Mouse (Mus musculus) heart, embryonic 12.5 days (tissue): ENCODE measurements around the gene Spa17. TPM values are rescaled to one million over a fixed set of nuclear protein-coding genes. Genes with fewer than 3 reads are reported as not detected.

Experiments used
- ATAC-seq: fragments of 200-750 bp; cut with Nextera tagmentation; 2 replicates; pipeline ENCODE4 v1.8.0; 2017; ENCODE audit warnings: moderate TSS enrichment, moderate library complexity; ENCODE audit not compliant: insufficient number of reproducible peaks, low FRiP score
- H3K27ac ChIP-seq: fragments of 300-500 bp; sonication (generic); 2 replicates; pipeline ENCODE4 v1.5.1; 2016; ENCODE audit warnings: mild to moderate bottlenecking, moderate library complexity; ENCODE audit not compliant: poor library complexity, severe bottlenecking
- H3K27me3 ChIP-seq: fragments of 300-500 bp; sonication (generic); replicated peaks from 2 replicates; pipeline ENCODE4 v1.6.1; 2016; ENCODE audit warnings: mild to moderate bottlenecking, moderate library complexity
- H3K36me3 ChIP-seq: fragments of 300-500 bp; sonication (generic); 2 replicates; pipeline ENCODE4 v1.6.1; 2016; ENCODE audit warnings: mild to moderate bottlenecking, moderate library complexity
- H3K4me1 ChIP-seq: fragments of 300-500 bp; sonication (generic); replicated peaks from 2 replicates; pipeline ENCODE4 v1.6.1; 2016; ENCODE audit warnings: mild to moderate bottlenecking
- H3K4me2 ChIP-seq: fragments of 300-500 bp; sonication (generic); 2 replicates; pipeline ENCODE4 v1.6.1; 2016; ENCODE audit warnings: mild to moderate bottlenecking, moderate library complexity
- H3K4me3 ChIP-seq: fragments of 300-500 bp; sonication (generic); 2 replicates; pipeline ENCODE4 v1.5.1; 2016; ENCODE audit warnings: mild to moderate bottlenecking
- H3K9ac ChIP-seq: fragments of 300-500 bp; sonication (generic); 2 replicates; pipeline ENCODE4 v1.6.1; 2016; ENCODE audit warnings: mild to moderate bottlenecking, moderate library complexity
- H3K9me3 ChIP-seq: fragments of 300-500 bp; sonication (generic); replicated peaks from 2 replicates; pipeline ENCODE4 v1.6.1; 2016; ENCODE audit warnings: mild to moderate bottlenecking, moderate library complexity
- WGBS: fragments of 180-500 bp; shearing (Covaris S2); methylation state at CpG from one replicate; pipeline ENCODE4 v1.1.7; 2016; 5-methylcytosine and 5-hydroxymethylcytosine counted together
- polyA plus RNA-seq: library from polyadenylated mRNA; unstranded; fragments of >200 nt; fragmentation: Nextera tagmentation; extraction: Ambion mirVana; gene quantifications from 2 replicates; pipeline ENCODE4 v1.2.1, GENCODE M21; 2016

The Spa17 gene
- polyA plus RNA-seq, 1 experiment from 2014 or later, result 6.2 TPM

DNA sequence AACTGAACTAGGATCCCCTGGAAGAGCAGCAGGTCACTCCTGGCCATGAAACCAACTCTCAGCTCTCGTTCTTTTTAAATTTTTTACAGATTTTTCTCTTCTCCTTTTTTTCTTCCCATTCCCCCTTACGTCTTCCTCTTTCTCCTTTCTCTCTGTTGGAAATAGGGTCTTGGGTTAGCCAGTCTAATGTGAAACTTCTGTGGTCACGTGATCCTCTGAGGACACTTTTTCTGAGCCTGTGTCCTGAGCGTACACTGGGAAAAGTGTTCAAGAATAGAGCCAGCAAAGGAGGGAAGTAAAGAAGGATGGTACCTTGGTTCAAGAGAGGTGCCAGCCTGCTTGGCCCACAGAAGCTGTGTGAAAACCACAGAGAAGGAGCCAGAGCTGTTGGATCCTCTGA is 23.1 kb downstream of the Spa17 start:
- H3K27me3 ChIP-seq, result no peaks in the 10 kb centered on the region
- no peak overlapping the region for H3K4me3 ChIP-seq
- no peak overlapping the region for H3K27ac ChIP-seq
- WGBS, result 76% methylated on average over 4 of the region's 4 CpGs
- H3K9ac ChIP-seq, result no peak overlapping the region
- H3K4me2 ChIP-seq, result no peak overlapping the region
- ATAC-seq, result no peak
- no peaks in the 10 kb centered on the region for H3K36me3 ChIP-seq
- H3K4me1 ChIP-seq, result no peaks in the 10 kb centered on the region
- H3K9me3 ChIP-seq, result no peaks in the 10 kb centered on the region; the same call in 1 of the 2 replicates

DNA sequence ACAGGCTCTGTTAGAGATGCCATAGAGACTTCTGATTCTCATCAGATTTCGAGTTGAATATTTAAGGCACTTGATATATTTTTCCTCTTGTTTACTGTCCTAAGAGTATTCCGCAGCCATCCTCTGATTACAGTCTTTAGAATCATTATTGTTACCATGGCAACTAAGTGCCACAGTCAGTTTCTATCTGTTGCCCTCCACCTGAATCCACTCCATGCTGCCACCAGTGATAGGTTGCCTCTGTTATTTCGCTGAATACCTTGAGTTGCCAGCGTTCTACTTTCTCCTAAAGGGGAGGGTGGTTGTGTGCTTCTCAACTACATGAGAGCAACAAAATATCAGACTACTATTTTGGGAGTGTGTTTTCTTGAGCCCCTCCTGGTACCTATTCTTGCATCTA is 26.8 kb downstream of the Spa17 start:
- Histone ChIP-seq H3K9me3 (no peaks in the 10 kb centered on the region; the same call in 1 of the 2 replicates), H3K36me3 (no peaks in the 10 kb centered on the region), H3K27ac (no peak overlapping the region), H3K27me3 (no peaks in the 10 kb centered on the region), H3K4me3 (no peak overlapping the region), H3K4me1 (no peaks in the 10 kb centered on the region), H3K4me2 (no peak overlapping the region), H3K9ac (no peak overlapping the region)
- 77% methylated on average over 4 of the region's 4 CpGs for WGBS
- no peak for ATAC-seq

DNA sequence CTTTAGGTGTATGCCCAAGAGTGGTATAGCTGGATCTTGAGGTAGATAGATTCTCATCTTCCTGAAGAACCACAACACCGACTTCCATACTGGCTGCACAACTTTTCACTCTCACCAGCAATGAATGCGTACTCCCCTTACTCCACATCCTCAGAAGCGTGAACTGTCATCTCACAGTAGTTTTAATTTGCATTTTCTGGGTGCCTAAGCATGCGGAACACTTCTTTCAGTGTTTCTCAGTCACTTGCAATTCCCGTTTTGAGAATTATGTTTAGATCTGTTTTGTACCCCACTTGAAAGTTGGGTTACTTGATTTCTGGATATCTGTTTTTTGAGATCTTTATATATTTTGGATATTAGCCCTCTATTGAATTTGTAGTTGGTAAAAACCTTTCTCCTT is 29.9 kb downstream of the Spa17 start:
- no peaks in the 10 kb centered on the region for H3K36me3 ChIP-seq
- H3K4me1 ChIP-seq, result no peaks in the 10 kb centered on the region
- WGBS, result 83% methylated on average over 5 of the region's 5 CpGs

DNA sequence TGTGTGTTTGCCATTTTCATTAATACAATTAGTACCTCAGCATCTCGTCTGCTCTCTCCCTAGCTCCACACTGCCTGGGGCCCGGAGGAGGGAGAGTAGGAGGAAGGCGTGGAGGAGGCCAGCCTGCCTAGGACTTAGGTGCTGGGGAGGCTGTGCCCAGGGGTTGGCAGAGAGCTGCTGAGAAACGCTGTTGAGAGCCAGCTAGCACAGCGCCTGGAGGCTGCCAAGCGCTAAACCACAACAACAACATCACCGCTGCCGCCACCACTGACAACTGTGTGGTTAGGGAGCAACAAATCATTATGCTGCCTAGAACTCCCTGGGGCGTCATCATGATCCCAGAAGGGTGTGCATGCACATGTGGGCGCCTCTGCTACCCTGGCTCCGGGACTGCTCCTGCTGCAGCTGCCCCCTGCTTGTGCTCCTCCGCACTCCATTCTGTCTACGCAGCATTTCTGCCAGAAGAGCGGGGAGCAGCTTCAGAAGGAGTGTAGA is 37.0 kb downstream of the Spa17 start:
- WGBS, result 27% methylated on average over 14 of the region's 14 CpGs
- H3K27me3 ChIP-seq, result no peaks in the 10 kb centered on the region
- H3K27ac ChIP-seq, result no peak overlapping the region
- no peak overlapping the region for H3K4me3 ChIP-seq
- no peaks in the 10 kb centered on the region for H3K36me3 ChIP-seq
- H3K9me3 ChIP-seq, result no peaks in the 10 kb centered on the region
- H3K4me1 ChIP-seq, result peaks cover 23% of the 10 kb centered on the region
- H3K9ac ChIP-seq, result no peak overlapping the region
- ATAC-seq, result no peak
- H3K4me2 ChIP-seq, result peak overlapping the region; percentile 34

More for the DNA sequence above, 29.9 kb downstream of the Spa17 start:
- ATAC-seq, result no peak
- Histone ChIP-seq H3K27ac (no peak overlapping the region), H3K4me3 (no peak overlapping the region), H3K27me3 (no peaks in the 10 kb centered on the region), H3K9ac (no peak overlapping the region), H3K4me2 (no peak overlapping the region), H3K9me3 (no peaks in the 10 kb centered on the region; the same call in 1 of the 2 replicates)

DNA sequence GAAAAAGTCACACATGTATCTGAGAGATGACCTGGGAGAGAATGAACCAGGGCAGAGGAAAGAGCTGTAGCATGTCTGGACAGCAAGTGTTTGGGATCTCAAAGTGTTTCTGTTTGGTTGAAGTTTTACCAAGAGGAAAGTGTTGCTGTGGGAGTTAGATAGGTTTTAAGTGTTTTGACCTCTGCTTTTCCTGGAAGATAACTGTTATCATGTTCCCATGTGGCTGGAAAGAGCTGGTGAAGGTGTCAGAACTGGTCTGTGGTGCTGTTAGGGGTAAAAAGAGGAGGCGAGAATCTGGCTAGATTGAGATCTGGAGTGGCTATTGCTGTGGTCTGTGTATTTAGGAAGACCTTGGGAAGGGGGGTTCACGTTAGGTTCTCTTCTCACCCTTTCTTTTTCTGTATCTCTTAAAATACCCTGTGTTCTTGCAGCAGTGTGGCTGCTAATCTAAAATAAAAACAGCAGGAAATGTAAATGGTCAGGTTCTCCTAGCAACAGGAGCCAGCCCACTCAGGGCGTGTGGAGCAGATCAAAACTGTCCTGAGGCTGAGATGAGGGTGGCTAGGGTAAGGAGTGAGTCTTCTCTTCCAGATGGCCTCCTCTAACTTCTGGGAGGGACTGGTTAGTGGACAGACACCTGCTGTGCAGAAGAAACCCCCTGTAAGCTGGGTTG is 41.2 kb downstream of the Spa17 start:
- Histone ChIP-seq H3K27ac (no peak overlapping the region), H3K9ac (no peak overlapping the region), H3K4me2 (no peak overlapping the region; the same call in 1 of the 2 replicates), H3K27me3 (no peaks in the 10 kb centered on the region), H3K9me3 (no peaks in the 10 kb centered on the region), H3K4me1 (peaks cover 45% of the 10 kb centered on the region), H3K4me3 (no peak overlapping the region), H3K36me3 (no peaks in the 10 kb centered on the region)
- 10% methylated on average over 3 of the region's 3 CpGs for WGBS
- ATAC-seq, result no peak

DNA sequence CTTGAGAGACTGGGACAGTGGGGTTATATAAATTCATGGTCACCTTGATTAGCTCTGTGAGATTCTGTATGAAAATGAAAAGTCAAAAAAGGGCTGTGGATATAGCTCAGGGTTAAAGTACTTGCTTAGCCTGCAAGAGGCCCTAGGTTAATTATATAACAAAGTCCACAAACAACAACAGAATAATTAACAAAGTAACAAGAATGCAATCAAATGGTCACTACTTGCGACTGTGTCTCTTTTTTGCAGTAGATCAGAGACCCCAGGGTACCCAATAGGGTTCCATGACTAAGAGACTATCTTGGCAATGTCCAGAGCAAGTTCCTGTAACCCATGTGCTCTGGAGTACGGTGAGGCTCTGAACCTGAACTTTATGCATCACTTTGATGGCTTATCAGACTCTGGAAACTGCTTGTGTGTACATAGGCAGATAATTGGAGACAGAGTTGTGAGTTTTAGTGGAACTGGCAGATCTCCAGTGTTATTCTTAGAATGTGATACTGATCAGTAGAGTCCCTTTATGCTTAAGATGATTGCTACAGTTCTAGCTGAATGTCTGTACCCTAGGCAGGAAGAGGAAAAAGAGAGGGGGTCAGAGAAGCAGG is 44.2 kb downstream of the Spa17 start:
- Histone ChIP-seq H3K9ac (no peak overlapping the region), H3K27me3 (0 out of 2 replicates have a peak, but pooled peaks cover 3% of the 10 kb centered on the region), H3K4me2 (no peak overlapping the region), H3K27ac (no peak overlapping the region), H3K4me1 (peaks cover 40% of the 10 kb centered on the region), H3K4me3 (no peak overlapping the region), H3K36me3 (no peaks in the 10 kb centered on the region), H3K9me3 (no peaks in the 10 kb centered on the region)
- WGBS, result 57% methylated on average over 2 of the region's 2 CpGs
- no peak for ATAC-seq

DNA sequence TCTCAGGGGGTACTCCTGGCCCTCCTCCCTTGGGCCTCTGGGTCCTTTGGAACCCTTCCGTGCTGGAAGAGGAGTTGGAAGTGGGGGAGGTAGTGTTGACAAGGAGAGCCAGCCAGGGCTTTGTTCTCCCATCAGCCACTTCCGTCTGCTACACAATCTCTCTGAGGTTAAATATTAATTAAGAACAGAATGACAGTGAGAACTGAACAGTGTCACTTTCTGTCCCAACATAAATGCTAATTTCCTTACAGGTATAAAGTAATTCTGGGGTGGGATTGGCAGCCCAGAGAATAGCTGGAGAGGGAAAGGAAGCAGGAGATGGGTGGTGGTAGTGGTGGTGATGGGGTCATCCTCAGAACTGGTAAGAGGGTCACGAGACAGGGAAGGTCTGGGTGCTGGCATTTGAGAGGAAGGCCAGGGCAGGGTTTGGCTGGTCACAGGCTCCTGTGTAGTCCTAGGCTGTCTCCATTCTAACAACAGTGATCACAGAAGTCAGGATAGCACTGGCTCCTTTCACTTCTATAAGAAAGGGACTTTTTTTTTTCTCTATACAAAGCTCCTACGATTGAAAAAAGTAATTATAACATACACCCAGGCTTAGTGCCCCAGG is 44.8 kb downstream of the Spa17 start:
- Histone ChIP-seq H3K36me3 (no peaks in the 10 kb centered on the region), H3K4me1 (peaks cover 40% of the 10 kb centered on the region), H3K4me2 (peak overlapping the region; percentile 55), H3K9me3 (no peaks in the 10 kb centered on the region), H3K27ac (no peak overlapping the region), H3K27me3 (0 out of 2 replicates have a peak, but pooled peaks cover 3% of the 10 kb centered on the region), H3K4me3 (no peak overlapping the region), H3K9ac (no peak overlapping the region)
- ATAC-seq, result no peak
- 36% methylated on average over 4 of the region's 4 CpGs for WGBS

DNA sequence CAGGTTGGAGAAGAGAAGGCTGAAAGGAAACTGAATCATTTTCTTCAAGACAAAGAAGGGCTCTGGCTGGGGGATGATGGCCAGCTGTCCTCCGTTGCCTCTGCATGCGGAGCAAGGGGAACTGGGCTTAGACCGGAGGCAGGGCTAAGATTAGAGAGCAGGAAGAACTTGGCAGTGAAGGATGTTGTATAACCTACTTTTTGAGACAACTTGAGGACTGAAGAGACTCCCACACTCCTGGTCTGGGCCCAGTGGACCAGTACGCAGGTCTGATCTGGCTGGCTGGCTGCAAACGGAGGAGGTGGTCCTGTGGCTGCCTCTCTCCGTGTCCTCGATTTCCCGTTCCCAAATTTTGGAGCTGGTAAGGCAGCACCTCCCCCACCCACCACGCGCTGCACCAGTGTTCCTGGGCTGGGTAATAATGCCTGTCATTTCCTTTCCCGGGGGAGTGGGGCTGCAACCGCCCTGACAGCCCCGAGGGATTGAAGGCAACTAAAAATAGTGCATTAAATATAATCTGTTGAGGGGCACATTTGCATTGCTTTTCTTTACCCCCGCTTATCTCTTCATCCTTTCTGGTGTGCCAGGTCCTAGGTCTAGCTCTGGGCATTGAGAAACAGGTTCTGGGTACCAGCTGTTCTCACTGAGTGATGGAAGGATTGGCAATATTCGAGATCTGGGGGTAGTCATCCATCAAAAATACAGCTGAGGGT is 45.5 kb downstream of the Spa17 start:
- Histone ChIP-seq H3K9me3 (no peaks in the 10 kb centered on the region), H3K36me3 (no peaks in the 10 kb centered on the region), H3K4me3 (no peak overlapping the region), H3K4me2 (peak overlapping the region; percentile 55), H3K4me1 (peaks cover 36% of the 10 kb centered on the region), H3K9ac (0 out of 2 replicates have a peak overlapping the region, but pooled peaks have one; percentile 19), H3K27me3 (0 out of 2 replicates have a peak, but pooled peaks cover 3% of the 10 kb centered on the region), H3K27ac (no peak overlapping the region)
- ATAC-seq, result no peak
- 22% methylated on average over 15 of the region's 15 CpGs for WGBS

DNA sequence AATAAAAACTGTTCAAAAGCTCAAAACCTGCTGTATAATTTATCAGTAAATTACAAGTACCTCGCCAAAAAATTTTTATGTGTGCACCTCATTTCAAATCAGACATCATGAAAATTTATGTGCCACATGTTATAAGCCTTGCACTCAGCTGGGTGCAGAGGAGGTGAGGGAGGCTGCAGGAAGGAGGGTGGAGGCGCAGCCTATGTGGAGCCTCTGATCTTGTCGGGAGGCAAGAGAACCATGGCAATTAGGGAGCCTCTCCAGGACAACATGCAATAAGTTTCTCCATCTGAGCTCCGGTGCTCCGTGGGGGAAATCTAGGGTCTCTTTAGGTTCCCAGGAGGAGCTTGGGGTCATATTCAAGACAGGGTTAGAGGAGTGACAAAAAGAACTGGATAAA is 46.1 kb downstream of the Spa17 start:
- Histone ChIP-seq H3K36me3 (no peaks in the 10 kb centered on the region), H3K27me3 (0 out of 2 replicates have a peak, but pooled peaks cover 3% of the 10 kb centered on the region), H3K9ac (no peak overlapping the region), H3K9me3 (no peaks in the 10 kb centered on the region), H3K4me3 (no peak overlapping the region), H3K27ac (no peak overlapping the region), H3K4me2 (peak overlapping the region; percentile 55), H3K4me1 (peaks cover 31% of the 10 kb centered on the region)
- ATAC-seq, result no peak
- 52% methylated on average over 5 of the region's 5 CpGs for WGBS

DNA sequence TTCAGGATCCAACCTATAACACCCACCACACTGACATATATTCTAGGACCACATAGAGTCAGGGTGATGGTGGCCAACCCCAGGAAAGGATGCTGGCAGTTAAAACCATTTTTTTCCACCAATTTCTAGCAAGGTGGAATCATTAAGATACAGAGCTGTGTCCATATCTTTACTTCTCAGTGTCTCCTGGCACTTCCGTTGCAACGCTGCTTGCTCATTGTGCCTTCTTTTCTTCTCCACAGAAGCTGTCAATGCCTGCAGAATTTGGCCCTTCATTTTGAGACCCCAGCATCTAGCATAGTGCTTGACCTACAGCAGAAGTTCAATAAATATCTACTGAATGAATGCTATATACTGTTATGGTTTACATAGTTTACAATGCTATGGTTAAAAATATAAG is 46.5 kb downstream of the Spa17 start:
- WGBS, result 72% methylated on average over 2 of the region's 2 CpGs
- Histone ChIP-seq H3K4me3 (no peak overlapping the region), H3K36me3 (no peaks in the 10 kb centered on the region), H3K9me3 (no peaks in the 10 kb centered on the region), H3K4me1 (peaks cover 27% of the 10 kb centered on the region), H3K4me2 (no peak overlapping the region), H3K9ac (no peak overlapping the region), H3K27ac (no peak overlapping the region), H3K27me3 (0 out of 2 replicates have a peak, but pooled peaks cover 3% of the 10 kb centered on the region)
- no peak for ATAC-seq

DNA sequence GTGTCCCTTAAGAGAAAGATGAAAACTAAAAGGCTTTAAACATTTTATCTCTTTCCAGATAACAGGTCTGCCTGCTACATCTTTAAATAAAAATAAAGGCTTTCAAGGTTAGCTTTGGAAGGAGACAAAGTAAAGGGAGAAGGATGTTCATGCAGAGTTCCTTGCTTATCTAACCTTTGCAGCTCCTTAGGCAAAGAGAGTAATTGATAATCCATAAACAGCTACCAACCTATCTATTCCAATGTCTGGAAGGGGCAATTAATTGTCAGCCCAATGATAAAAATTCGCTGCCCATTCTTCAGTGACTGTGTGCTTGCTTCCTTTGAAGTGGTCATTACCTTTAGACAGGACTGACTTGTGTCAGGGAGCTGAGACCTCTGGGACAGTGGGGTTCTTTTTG is 49.7 kb downstream of the Spa17 start:
- Histone ChIP-seq H3K9ac (no peak overlapping the region), H3K27ac (no peak overlapping the region), H3K36me3 (no peaks in the 10 kb centered on the region), H3K27me3 (0 out of 2 replicates have a peak, but pooled peaks cover 3% of the 10 kb centered on the region), H3K4me1 (peaks cover 15% of the 10 kb centered on the region), H3K9me3 (no peaks in the 10 kb centered on the region), H3K4me2 (no peak overlapping the region), H3K4me3 (no peak overlapping the region)
- ATAC-seq, result no peak
- 52% methylated on average over 1 of the region's 1 CpGs for WGBS
